Mouse (Mus musculus): ENCODE results near the gene Etnk1.
"Not testable (repeated sequence)": the region's sequence is repeated elsewhere in the genome, so short reads cannot be mapped to it uniquely, and the experiment has no call there.

The Etnk1 gene

DNA sequence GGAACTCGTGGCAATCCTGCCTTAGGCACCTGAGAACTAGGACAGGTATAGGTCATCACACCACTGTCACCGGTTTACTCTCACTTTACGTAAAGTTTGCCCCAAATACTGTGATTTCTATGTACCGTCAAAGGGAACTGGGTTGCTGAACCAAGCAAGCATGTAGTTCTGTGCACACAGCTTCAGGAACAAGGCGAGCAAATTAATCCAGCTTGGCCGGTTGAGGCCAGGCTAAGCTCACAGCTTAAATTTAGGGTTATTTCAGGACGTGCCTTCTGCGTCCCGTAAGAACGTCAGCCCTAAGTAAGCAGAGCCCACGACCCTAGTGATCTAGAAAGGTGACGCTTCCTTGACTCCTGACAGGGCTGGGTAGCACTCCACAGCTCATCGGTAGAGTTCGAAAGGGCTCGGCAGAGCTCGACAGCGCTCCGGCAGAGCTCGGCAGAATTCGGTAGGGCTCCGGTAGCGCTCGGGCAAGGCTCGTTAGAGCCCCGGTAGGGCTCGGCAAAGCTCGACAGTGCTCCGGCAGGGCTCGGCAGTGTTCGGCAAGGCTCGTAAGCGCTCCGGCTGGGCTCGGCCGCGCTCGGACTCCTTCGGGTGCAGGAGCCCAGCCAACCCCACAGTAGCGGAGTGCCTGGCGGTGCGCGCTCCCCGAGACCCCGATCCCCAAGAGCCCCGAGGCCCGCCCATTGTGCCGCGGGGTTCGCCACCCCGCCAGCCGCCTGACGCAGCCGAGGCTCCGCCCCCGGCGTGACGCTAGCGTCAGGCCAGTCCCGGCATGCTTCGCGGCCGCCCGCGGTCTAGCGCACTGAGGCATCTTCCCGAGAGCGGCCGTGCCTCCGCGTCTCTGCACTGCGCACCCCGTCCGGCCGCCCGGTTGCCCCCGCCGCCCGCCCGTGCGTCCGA is at the start of gene Etnk1:
Etnk1 (plus strand) TSS at position 770 of the 906 bp plus-strand sequence.
- peak; percentile 99 for DNase-seq

DNA sequence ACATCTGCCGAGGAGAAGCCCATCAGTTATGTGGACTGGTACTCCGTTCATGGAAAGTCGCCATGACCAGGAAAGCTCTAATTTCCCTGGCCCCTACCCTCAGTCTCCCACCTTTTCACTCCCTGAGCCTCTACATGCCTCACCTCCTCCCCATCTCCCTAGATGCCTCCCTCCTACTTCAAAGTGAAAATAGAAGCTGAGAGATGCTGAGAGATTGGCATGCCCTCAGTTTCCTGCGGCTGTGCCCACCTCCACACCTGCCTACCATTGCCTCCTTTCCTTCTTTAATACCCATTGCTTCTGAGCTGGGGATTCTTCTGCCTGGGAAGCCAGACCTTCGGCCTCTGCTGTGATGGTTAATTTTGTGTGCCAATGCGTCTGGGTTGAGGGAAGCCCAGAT is 47.7 kb upstream of the Etnk1 start:
- no peak for DNase-seq

DNA sequence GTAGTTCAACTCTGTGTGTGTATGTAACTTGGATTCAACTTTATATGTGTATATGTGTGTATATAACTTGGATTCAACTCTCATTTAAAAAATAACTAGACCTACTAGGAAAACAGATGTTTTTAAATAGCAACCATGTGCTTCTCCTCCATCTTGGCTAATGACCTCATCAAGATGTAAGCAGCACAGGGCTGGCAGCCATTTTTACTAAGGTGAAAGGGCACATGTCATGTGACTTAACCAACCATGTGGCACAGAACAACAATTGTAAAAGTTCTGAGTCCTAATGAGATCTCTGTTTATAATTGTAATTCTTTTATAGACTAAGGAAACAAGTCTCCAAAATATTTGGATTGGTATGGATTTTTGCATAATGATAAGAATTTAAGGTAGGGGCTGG is 41.3 kb upstream of the Etnk1 start:
- DNase-seq: no peak

DNA sequence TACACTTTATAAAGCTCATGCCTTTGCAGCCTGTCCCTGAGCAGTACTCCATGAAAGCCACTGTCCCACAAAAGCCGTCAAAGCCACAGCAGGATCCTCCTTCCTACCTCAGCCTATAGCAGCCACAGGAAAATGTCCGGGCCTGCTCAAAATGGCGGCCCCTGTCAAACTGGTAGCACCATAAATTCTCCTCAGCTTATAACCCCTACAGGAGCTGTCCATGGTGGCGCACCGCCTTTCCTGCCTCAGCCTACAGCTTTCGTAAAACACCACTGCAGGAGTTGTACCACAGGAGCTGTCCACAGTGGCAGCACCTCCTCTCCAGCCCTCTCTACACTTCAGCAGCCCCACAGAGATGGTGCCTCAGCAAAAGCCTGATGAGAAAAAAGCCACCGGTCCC is 37.6 kb upstream of the Etnk1 start:
- no peak for DNase-seq

DNA sequence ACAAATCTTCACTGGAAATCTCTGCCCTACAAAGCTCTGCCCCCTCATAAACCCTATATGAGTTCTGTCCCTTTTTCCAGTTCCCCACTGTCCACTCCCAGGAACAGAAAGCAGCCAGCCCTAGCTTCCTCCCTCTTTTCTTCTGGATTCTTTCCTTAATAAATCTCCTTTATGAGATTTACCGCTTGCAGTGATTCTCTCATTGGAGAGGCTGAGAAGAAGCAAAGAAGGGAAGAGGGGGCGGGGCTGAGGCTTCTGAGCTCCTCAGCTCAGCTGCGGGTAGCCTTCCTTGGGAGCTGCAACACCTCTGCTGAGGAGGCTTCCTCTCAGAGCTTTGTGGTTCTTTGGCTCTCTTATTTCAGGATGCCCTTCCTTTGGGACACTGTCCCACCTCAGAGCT is 37.1 kb upstream of the Etnk1 start:
- DNase-seq: no peak

DNA sequence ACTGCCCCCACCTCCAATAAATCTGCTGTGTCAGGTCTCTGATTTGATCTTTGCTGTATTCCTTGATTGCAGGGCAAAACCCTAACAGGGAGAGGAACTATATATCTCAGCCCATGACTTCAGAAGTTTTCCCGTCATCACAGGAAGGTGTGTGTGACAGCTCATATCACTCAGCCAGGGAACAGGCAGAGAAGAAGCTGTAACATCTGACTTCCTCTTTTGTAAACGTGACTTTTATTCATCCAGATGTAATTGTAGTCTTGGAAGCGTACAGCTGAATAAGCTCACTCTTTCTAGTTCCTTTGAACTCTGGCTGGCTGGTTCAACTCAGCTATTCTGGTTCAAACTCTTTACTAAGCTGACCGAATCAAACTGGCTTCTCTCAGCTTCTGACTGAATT is 36.6 kb upstream of the Etnk1 start:
- no peak for DNase-seq

DNA sequence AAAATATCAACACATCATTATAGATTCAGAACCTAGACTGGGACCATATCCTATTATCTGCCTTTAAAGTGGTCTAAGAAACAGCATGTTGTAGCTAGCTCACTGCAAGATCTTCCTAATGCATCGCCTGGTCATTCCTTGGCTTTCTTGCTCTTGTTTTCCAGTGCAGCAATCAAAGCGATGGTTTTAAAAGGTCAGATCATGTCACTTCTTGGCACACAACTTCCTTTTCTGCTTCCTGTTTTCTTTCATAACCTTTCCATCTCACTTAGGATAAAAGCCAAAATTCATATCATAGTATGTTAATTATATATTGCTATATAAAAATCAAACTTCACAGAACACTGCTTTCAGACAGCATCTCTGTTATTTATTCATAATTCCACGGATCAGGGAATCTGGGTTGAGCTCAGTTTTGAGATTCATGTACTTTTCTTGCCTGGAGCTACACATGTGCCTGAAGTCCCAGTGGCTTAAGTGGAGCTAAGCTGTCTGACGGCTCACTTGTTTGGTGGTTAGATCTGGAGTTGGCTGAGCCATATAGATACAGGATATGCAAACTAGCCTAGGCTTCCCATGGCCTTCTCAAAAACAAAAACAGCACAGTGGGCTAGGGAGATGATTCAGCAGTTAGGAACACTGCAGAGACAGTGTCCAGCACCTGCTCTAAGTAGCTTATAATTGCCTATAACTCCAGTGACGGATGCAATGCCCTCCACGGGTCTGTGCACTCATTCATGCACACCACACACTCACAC is 34.9 kb upstream of the Etnk1 start:
- no peak for DNase-seq

DNA sequence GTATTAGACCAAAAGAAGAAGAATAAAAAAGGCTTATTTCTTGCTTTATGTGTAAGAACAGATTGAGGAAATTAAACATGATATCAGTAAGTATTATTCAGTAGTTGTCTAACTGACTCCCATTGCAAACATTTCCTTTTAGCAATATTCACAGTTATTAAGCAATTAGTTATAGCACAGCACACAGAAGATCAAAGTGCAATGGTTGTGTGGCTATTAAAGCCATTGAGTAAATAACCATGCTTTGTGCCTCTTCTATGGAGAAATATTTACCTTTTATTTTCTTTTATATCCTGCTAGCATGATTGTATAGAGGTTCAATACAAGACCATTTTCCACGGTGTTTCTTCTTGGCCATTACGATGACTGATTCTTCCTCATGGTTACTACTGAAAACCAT is 33.9 kb upstream of the Etnk1 start:
- DNase-seq: no peak

DNA sequence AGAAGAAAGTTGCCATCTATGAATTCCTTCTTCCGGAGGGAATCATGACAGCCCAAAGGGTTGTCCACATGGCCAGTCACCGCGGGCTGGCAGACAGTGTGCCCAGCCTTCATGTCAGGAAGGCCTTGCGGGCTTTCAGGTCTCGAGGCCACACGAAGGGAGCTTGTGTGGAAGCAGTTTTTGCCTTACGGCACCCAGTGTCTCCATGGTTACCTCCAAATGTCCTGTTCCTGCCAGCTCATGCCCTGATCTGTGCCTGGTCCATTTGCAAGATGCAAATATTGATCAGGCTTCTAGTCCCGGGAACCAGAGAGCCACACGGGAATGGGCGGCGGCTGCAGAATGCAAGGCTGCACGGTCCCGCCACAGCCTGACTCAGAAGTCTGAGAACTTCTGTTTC is 31.9 kb upstream of the Etnk1 start:
- DNase-seq: no peak

DNA sequence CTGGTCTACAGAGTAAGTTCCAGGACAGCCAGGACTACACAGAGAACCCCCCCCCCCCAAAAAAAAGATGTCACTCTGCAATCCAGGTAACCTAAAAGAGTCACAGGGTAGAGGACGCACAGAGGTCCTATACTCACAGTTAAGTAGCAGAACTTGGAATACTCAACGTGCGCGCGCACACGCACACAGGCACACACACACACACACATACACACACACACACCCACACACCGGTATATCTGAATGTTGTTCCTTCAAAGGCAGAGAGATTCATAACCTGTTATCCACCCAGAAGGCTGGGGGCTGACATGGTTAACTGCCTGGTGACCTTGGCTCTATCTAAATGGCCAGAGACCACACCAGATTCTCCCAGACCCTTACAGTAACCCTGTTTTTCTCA is 30.3 kb upstream of the Etnk1 start:
- no peak for DNase-seq

DNA sequence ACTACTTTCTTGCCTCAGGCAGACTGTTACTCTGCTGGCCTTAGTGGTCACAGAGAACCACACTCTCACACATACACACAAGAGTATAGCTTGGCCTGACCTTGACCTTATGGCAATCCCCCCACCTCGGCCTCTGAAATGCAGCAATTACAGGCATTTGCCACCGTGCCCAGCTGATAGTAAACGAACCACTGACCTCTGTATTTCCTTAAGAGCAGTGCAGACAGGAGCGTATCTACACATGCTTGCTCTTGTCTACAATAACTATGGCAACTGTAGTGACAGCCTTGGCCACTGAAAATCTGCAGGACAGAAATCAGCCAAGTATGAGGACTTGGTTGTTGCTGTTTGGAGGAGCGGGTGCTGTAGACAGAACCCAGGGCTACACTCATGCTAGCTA is 29.7 kb upstream of the Etnk1 start:
- no peak for DNase-seq

DNA sequence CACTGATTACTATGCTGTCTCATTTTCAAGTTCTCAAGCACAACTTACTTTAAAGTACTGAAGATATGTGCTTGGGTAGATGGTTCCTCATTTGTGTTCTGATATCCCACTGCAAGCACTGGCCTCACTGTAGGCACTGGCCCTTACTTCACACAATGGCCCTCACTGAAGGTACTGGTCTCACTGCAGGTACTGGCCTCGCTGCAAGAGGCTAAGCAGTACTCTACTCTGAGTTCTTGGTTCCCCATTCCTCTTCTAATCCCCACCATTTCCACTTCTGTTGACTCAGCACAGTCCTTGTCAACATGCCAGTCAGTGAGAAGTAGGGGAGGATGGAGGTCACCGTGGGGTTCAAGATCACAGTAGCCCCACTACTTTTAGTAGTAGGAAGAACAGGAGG is 27.6 kb upstream of the Etnk1 start:
- no peak for DNase-seq

DNA sequence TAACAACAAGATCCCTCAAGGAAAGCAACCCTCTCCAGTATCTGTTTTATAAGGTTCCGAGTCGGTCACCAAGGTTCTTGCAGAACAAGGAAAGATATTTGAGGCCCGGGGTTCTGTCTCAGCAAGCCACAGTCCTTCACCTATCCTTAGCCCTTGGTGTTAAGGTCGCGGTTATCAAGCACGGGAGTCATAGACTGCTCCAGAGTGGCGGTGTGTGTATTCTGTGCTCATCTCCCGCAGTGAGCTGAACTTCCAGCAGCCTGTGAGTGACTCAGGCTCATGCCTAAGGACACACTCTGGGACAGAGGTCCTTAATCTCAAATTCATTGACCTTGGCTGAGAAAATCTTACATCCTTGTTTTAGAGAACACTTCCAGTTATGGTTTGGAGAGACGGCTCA is 26.1 kb upstream of the Etnk1 start:
- DNase-seq: no peak

DNA sequence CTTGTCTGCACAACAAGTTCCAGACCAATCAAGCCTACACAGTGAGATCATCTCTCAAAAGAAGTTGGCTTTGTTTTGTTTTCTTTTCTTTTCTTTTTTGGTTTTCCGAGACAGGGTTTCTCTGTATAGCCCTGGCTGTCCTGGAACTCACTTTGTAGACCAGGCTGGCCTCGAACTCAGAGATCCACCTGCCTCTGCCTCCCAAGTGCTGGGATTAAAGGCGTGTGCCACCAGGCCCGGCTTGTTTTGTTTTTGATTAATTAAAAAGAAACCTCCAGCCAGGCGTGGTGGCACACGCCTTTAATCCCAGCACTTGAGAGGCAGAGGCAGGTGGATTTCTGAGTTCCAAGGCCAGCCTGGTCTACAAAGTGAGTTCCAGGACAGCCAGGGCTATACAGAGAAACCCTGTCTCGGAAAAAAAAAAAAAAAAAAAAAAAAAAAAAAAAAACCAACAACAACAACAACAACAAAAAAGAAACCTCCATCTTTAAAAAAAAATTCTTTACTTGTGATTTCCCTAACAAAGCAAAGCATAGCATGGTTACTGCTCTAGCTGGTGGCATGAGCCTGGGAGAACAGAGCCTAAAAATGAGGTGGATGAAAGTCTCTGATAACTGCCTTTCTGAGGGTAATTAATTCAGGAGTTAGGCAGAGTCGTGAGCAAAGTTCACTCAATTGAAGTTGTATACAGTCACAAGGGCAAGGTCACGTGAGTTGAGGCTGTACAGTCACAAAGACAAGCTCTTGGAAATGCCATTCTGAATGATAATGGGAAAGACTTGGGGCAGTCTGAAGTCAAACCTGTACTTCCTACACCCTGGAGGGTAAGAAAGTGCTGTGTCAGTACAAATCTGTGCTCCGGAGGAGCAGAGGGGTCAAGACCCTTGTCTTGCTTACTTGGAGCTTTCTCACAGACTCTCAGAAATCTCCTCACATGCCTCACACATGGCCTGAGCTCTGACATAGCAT is 25.1 kb upstream of the Etnk1 start:
- not testable (repeated sequence) for DNase-seq

DNA sequence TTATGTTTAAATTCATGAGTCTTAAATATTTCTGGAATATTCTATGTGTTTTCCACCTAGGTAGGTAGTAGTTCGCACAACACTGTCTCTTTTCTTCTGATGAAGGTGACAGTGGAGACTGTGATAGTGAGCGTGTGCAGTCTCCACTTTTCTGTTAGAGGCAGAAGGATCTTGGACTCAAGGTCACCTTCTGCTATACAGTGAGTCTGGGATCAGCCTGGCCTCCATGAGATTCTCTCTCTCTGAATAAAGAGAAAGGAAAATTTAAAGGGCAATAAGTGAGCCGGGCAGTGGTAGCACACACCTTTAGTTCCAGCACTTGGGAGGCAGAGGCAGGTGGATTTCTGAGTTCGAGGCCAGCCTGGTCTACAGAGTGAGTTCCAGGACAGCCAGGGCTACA is 24.2 kb upstream of the Etnk1 start:
- no peak for DNase-seq

DNA sequence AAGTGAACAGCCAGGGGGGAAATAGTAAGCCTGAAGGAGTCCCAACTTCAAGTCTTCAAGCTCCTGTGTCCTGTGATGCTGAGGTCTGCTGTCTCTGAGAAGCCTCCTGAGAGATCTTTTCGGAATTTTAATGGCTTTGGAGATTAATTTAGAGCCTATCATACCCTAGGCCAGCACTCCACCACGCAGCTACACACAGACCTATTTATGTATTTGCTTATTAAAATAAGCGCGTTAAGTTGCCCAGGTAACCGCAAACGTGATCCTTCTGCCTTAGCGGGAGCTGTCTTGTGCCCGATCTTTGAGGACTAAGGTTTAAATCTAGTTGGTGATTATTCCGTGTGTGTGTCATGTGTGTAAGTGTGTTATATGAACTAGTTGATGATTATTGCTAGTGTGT is 23.7 kb upstream of the Etnk1 start:
- DNase-seq: no peak

DNA sequence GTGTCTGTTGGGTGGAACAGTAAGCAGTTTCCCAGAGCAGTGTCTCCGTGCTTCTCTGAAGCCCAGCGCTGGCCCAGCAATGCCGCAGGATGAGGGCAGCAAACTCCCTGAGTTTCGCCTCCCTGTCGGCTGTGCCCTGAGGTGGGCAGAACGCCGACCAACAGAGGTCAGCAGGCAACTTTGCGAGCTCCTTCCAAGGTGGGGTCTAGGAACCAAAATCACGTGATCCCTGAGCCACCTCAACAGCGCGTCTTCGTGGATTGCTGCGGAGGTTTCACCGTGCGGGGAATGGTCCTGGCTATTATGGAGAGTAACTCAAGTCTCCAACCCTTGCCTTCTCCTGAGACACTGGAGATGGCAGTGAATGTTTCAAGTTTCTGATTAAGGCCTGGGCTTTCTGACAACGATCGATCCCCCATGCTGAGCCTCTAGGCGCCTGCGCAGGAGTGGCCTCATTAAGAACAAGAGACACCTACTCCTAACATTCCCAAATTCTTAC is 23.2 kb upstream of the Etnk1 start:
- DNase-seq: peak; percentile 24

DNA sequence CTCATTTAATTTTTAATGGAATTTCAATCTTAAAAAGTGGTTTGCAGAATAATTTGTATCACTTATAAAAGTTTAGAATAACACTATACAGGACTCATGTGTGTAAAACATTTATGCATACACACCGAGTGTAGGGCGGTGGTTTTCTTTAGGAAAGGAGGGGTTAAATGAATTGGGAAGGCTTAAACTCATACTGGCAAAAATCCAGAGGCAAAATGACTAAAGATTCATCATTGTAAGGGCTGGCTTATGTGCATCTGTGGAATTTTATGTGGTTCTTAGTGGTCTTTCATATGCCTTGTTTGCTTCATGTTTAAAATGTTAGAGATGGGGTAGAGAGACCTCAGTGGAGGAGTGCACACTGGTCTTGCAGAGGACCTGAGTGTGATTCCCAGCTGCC is 22.5 kb upstream of the Etnk1 start:
- DNase-seq: no peak

DNA sequence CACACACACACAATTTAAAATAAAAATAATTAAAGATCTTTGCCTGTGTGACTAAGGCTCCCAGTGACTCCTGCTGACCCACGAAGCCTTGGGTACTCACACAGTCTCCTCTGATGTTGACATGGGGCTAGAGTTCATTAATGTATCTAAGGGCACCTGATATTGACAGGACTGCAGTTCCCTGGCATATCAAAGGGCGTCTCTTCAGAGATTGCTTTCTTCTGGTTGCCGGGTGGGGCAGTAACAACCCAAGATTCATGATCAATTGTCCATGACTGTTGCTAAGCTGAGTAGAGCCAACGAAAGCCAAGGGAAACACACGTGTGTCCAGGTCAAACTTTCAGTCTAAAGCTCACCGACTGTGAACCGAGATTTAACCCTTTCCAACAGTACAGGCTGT is 22.0 kb upstream of the Etnk1 start:
- DNase-seq: no peak

DNA sequence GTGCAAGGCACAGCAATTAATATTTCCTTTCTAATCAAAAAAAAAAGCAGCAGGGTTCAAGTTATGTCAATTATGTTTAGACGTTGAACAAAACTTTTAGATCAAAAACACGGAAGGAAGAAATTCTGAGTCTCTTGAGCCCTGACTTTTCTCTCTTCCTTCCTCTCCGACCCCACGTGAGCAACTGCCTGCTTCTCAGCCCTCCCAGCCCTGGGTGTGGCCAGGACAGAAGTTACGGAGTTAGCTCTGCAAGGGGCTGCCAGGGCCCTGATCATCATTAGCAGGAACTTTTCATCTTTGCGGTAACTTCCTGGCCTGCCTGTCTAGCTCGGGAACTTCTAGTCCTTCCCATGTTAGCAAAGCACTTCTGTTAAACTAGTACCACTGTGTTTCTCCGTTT is 20.3 kb upstream of the Etnk1 start:
- no peak for DNase-seq

DNA sequence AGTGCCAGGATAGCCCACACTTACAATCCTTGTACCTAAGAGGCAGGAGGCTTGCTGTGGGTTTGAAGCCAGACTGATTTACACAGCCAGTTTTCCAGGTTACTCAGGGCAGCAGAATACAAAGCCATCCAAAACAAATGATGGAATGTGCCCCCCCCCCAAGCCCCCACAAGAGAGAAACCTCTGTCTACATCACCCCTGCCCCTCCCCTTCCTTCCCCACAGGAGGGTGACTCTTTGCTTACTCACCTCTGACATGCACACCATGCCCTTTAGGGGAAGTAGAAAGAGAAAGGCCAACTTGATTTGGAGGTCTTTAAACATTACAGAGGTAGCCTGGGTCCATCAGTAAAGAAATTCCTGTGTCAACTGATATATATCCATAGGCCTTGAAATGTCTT is 18.2 kb upstream of the Etnk1 start:
- DNase-seq: no peak

DNA sequence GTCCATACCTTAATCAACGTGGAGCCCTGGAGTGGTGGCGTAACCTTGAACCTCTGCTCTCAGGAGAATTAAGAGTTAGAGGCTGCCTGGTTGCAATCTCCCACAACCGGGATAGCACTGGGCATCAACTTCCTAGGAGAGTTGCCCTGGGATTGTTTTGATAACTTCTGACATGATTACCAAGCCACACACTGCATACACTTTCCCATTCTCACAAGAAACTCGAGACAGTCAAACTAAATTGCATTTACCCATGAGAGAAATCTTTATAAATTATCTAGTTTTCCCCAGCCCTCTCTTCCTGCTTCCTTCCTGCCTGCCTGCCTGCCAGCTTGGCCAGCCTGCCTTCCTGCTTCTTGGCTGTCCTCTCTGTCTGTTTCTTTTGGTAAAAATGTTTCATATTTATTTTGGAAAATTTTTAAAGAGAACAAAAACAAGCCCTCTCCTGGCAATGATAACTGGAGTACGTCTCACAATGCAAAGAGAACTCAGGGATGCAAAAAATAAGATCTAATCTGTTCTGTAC is 17.2 kb upstream of the Etnk1 start:
- DNase-seq: no peak

All from cerebellum, adult 11-12 months (tissue).